Mouse (Mus musculus) naive thymus-derived CD4-positive, alpha-beta T cell, adult 5 months (primary cell): ENCODE results near the gene Gm1553. TPM values are rescaled to one million over a fixed set of nuclear protein-coding genes. Genes with fewer than 3 reads are reported as not detected.

Experiments used
- polyA plus RNA-seq: library from polyadenylated mRNA; unstranded; fragments of 100-300 nt; shearing (Covaris generic); gene quantifications from one replicate; pipeline ENCODE4 v1.2.1, GENCODE M21; 2017

Gm1553 gene
- not detected for polyA plus RNA-seq

GRCm38 (mm10) chr10:82492518-82492917 is at the start of gene Gm1553:
Gm1553 (minus strand) TSS chr10:82492618.

Other genes starting within 250 kb of the Gm1553 start
- gene 4932415D10Rik, start 176.0 kb downstream of the Gm1553 start, polyA plus RNA-seq = not detected
- gene Gm4924, start 138.4 kb downstream of the Gm1553 start, polyA plus RNA-seq = 4.9 TPM
- gene 1190007I07Rik, start 130.6 kb upstream of the Gm1553 start, polyA plus RNA-seq = 13.6 TPM
- 87.8 TPM for gene Tdg, start 137.2 kb upstream of the Gm1553 start, polyA plus RNA-seq
- gene Glt8d2, start 198.0 kb upstream of the Gm1553 start, polyA plus RNA-seq = 1.4 TPM
- 37.5 TPM for gene Hcfc2, start 203.5 kb upstream of the Gm1553 start, polyA plus RNA-seq